Mouse (Mus musculus) R1 (cell line): ENCODE data around the gene Pcgf2.
A peak's percentile ranks its signal among the peaks of the same experiment; 100 is the strongest.
"Not testable (repeated sequence)": the region's sequence is repeated elsewhere in the genome, so short reads cannot be mapped to it uniquely, and the experiment has no call there.

ENCODE experiments used
- DNase-seq: peaks from one replicate; pipeline ENCODE4 v3.0.0-alpha.2; 2018; ENCODE audit warnings: low read depth, low spot score

Pcgf2 gene

GRCm38 (mm10) chr11:97654210-97654609 lies 46.1 kb downstream of the Pcgf2 start:
- no peak for DNase-seq

- DNase-seq = peak; percentile 88
Observed at GRCm38 (mm10) chr11:97653376-97653775, 46.9 kb downstream of the Pcgf2 start.

GRCm38 (mm10) chr11:97650341-97650740 lies 50.0 kb downstream of the Pcgf2 start:
- no peak for DNase-seq

- DNase-seq = not testable (repeated sequence)
Observed at GRCm38 (mm10) chr11:97648541-97648940, 51.8 kb downstream of the Pcgf2 start.

- peak; percentile 97 for DNase-seq
Observed at GRCm38 (mm10) chr11:97644834-97645233, 55.5 kb downstream of the Pcgf2 start.

- no peak for DNase-seq
Observed at GRCm38 (mm10) chr11:97643380-97644055, 56.8 kb downstream of the Pcgf2 start.

- peak; percentile 69 for DNase-seq
Observed at GRCm38 (mm10) chr11:97642746-97643145, 57.6 kb downstream of the Pcgf2 start.

GRCm38 (mm10) chr11:97641668-97642067 lies 58.6 kb downstream of the Pcgf2 start:
- no peak for DNase-seq
